Mouse (Mus musculus): ENCODE results near the gene Olfr857.
"Not testable (repeated sequence)": the region's sequence is repeated elsewhere in the genome, so short reads cannot be mapped to it uniquely, and the experiment has no call there.

The Olfr857 gene

DNA sequence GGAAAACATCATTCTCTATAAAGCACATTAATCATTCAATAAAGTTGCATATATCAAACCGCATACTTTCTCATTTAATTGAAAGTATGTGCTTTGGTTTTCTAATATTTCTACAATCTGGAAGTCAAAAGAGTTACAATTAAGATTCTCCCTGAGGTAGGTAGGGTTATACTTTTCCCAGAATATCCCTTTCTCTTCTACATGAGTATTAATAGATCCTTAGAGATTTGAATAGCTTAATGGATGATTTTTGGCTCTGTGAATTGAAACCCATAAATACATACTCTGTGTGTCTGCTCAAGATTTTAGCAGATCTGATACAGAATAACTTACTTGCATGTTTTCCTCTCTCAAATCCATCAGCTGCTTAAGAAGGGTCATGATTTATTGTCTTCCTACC is at the start of gene Olfr857:
Gene Olfr857 (plus strand): TSS at position 301 of the 400 bp plus-strand sequence.
- no peak for DNase-seq (ENCODE audit: low read depth, low spot score)

DNA sequence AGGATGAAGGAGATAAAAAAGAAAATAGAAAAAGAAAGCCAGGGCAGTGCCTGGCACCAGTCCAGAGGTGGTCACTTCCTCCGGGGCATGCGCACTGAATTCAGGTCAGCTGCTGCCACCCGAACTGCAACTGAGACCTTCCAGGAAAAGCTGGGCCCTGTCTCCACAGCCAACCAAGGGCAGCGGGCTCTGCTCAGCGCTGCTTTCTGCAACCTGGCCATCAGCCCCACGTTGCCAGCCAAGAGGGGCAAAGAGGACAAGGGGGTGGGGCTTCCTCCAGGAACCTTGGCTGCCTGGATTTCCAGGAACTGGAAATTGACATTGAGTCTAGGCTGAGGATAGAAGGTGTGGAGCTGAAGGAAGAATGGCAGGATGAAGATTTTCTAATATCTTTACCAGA is 19.0 kb upstream of the Olfr857 start:
- DNase-seq (ENCODE audit: low read depth, low spot score): no peak

DNA sequence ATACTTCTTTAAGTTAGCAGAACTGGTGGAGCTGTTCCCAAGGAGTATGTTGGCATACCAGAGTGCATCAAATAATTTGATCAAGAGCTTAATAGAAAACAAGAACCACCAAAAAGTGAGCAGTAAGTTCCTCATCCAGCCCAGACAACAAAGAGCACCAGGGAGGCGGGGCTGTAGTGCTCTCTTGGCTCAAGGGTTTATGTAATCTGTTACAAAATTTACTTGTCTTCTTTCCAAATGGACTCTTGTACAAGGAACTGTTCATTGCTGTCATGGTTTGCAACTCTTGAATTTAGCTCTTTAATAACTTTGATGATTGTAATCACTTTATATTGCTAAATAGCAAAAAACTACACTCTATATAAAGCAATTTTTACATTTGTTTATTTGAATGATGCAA is 17.8 kb upstream of the Olfr857 start:
- DNase-seq (ENCODE audit: low read depth, low spot score): no peak

DNA sequence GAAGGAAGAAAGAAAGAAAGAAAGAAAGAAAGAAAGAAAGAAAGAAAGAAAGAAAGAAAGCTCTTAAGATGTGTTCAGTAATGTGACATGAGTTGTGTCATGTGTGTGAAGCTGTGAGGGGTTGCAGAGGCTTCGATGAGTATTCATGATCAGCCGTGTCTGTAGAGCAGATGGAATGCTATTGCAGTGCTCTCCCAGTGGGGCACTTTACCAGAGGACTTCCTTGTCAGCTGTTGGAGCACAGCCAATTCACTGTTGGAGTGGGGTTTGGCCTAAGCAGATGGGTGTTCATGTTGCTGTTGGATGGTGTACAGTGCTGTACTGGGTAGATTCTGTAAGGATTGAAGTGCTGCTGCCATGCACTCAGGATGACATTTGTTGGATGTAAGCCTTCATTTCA is 16.8 kb upstream of the Olfr857 start:
- DNase-seq (ENCODE audit: low read depth, low spot score): no peak

DNA sequence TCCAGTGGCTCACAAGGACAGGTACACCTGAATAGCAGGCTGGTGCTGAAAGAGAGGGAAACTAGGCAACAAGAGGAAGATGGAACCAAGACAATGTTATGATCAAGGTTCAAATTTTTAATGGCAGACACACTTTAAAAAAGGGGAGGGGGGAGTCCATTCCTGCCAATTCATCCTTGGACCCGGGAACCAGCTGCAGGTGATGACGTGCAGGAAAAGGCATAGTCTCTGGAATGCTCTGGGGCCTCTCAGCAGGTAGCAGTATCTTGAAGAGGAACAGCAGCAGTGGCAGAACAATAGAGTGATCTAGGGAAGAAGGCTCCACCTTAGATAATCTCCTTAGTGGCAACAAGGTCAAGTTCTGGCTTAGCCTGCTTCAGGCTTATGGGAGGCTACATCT is 14.9 kb upstream of the Olfr857 start:
- DNase-seq (ENCODE audit: low read depth, low spot score): not testable (repeated sequence)

DNA sequence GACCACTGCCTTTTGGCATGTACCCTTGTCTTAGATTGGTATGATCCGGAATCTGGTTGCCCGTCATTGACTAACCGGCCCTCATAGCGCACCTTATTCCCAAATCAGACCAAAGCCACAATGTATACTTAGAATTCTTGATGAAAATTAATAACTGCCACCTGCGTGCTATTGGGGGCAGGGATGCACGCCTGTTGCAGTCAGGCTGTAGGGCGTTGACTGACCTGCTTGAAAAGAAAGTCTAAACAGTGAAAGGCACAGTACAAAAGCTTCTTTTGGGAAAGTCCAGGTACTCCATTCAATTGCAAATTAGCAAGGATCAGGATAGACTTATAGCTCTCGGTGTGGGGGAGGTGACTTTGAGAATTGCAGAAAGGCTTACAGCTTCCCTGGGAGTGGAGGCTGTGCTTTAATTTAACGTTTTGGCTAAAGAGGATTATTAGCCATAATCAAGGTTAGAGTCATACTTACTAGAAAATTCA is 14.3 kb upstream of the Olfr857 start:
- not testable (repeated sequence) for DNase-seq (ENCODE audit: low read depth, low spot score)

DNA sequence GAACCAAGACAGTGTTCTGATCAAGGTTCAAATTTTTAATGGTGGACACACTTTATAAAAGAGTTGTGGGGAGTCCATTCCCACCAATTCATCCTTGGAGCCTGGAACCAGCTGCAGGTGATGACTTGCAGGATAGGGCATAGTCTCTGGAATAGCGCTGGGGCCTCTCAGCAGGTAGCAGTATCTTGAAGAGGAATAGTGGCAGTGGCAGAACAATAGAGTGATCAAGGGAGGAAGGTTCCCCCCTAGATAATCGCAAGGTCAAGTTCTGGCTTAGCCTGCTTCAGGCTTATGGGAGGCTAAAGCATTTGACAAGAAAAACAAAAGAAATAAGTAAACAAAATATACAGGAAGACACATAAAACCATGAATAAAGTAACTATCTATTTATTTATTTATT is 4.7 kb upstream of the Olfr857 start:
- not testable (repeated sequence) for DNase-seq (ENCODE audit: low read depth, low spot score)

All from telencephalon, adult 2 months (tissue).